Mouse (Mus musculus) liver, adult 2 months (tissue): ENCODE measurements around the gene Ltb4r2.

Experiments
- CTCF ChIP-seq: fragments of 200-500 bp; IDR thresholded peaks from 2 replicates; pipeline ENCODE4 v1.5.1; 2011; ENCODE audit warnings: low read depth, low read length, control low read depth
- POLR2A ChIP-seq: fragments of 200-500 bp; IDR thresholded peaks from 2 replicates; pipeline ENCODE4 v1.6.1; 2011; ENCODE audit warnings: low read length, control low read depth; ENCODE audit not compliant: insufficient read depth; ENCODE audit errors: extremely low read depth

GRCm38 (mm10) chr14:55737086-55737687 is 24.0 kb upstream of the Ltb4r2 start:
- no peak for TF ChIP-seq POLR2A
- TF ChIP-seq CTCF = no peak
